ENCODE assay signal across 10 mouse cellular contexts in genomic region chr2:127430238-127430637, GRCm38 (mm10). TPM values are rescaled to one million over a fixed set of nuclear protein-coding genes. Genes with fewer than 3 reads are reported as not detected.
DNase-seq lines count a peak whose midpoint lies in the region; ATAC-seq and TF ChIP-seq lines count a peak whose summit lies in the region.
"Had no signal": no experiment of that assay in that cellular context is flagged by ENCODE, and none has a peak within 500 bp of the region (broad histone marks: within the 10 kb centered on the region; RNA-seq: fewer than 3 reads in every experiment).

No protein-coding gene starts in this region.

- H3K4me1 ChIP-seq in forebrain, embryonic 14.5 days (ENCODE audit: control insufficient read depth, insufficient read depth, low read length) = no peaks in the 10 kb centered on the region
- no peaks in the 10 kb centered on the region for H3K4me1 ChIP-seq in forebrain, embryonic 15.5 days
- no peaks in the 10 kb centered on the region for H3K4me1 ChIP-seq in kidney, postnatal 0 days (replicated peaks; ENCODE audit: insufficient read depth, low read length)
- peaks cover 2% of the 10 kb centered on the region; the same call in 1 of the 2 replicates for H3K4me1 ChIP-seq in liver, postnatal 0 days (ENCODE audit: insufficient read depth)
- H3K4me1 ChIP-seq: heart, embryonic 15.5 days had no signal

- ATAC-seq in forebrain, embryonic 14.5 days = no peak
- no peak for ATAC-seq in forebrain, embryonic 15.5 days (replicated peaks)
- peak; percentile 67 for ATAC-seq in common myeloid progenitor, adult 5-6 weeks (replicated peaks; ENCODE audit: low read depth, poor library complexity, severe bottlenecking)
- no peak for ATAC-seq in kidney, postnatal 0 days (replicated peaks; ENCODE audit: low FRiP score, low read depth)
- ATAC-seq in liver, postnatal 0 days = no peak

- no peak overlapping the region for H3K27ac ChIP-seq in forebrain, embryonic 14.5 days (ENCODE audit: low read depth, low read length)
- no peak overlapping the region for H3K27ac ChIP-seq in forebrain, embryonic 15.5 days (replicated peaks)
- H3K27ac ChIP-seq in kidney, postnatal 0 days = no peak overlapping the region
- no peak overlapping the region for H3K27ac ChIP-seq in liver, postnatal 0 days (ENCODE audit: low read depth)
- H3K27ac ChIP-seq: heart, embryonic 15.5 days had no signal

- no peak overlapping the region for H3K4me2 ChIP-seq in forebrain, embryonic 14.5 days (ENCODE audit: low read length)
- no peak overlapping the region for H3K4me2 ChIP-seq in forebrain, embryonic 15.5 days (replicated peaks)
- H3K4me2 ChIP-seq in kidney, postnatal 0 days (ENCODE audit: low read length) = no peak overlapping the region
- H3K4me2 ChIP-seq in liver, postnatal 0 days (ENCODE audit: low read depth, low read length) = no peak overlapping the region
- H3K4me2 ChIP-seq: heart, embryonic 15.5 days had no signal

- no peak overlapping the region for H3K9ac ChIP-seq in forebrain, embryonic 14.5 days (ENCODE audit: low read length)
- no peak overlapping the region for H3K9ac ChIP-seq in forebrain, embryonic 15.5 days (replicated peaks)
- no peak overlapping the region for H3K9ac ChIP-seq in kidney, postnatal 0 days (ENCODE audit: low read depth, low read length)
- no peak overlapping the region for H3K9ac ChIP-seq in liver, postnatal 0 days (replicated peaks)
- H3K9ac ChIP-seq: heart, embryonic 15.5 days had no signal

- no peaks in the 10 kb centered on the region for H3K9me3 ChIP-seq in forebrain, embryonic 14.5 days (replicated peaks; ENCODE audit: control insufficient read depth, low read length)
- H3K9me3 ChIP-seq in forebrain, embryonic 15.5 days = no peaks in the 10 kb centered on the region
- no peaks in the 10 kb centered on the region for H3K9me3 ChIP-seq in kidney, postnatal 0 days (replicated peaks; ENCODE audit: low read length)
- no peaks in the 10 kb centered on the region for H3K9me3 ChIP-seq in liver, postnatal 0 days (ENCODE audit: low read length)
- H3K9me3 ChIP-seq: heart, embryonic 15.5 days had no signal

- no peak overlapping the region for H3K4me3 ChIP-seq in forebrain, embryonic 14.5 days (ENCODE audit: low read depth, low read length)
- H3K4me3 ChIP-seq in forebrain, embryonic 15.5 days = no peak overlapping the region
- no peak overlapping the region for H3K4me3 ChIP-seq in kidney, postnatal 0 days (replicated peaks; ENCODE audit: low read depth, low read length)
- no peak overlapping the region for H3K4me3 ChIP-seq in liver, postnatal 0 days (ENCODE audit: low read depth, low read length)
- H3K4me3 ChIP-seq: heart, embryonic 15.5 days had no signal

- H3K27me3 ChIP-seq in forebrain, embryonic 14.5 days (replicated peaks; ENCODE audit: control insufficient read depth, insufficient read depth, low read length) = no peaks in the 10 kb centered on the region
- H3K27me3 ChIP-seq in forebrain, embryonic 15.5 days = no peaks in the 10 kb centered on the region
- H3K27me3 ChIP-seq in kidney, postnatal 0 days (ENCODE audit: insufficient read depth, low read length) = no peaks in the 10 kb centered on the region
- 0 out of 2 replicates have a peak, but pooled peaks cover 3% of the 10 kb centered on the region for H3K27me3 ChIP-seq in liver, postnatal 0 days (ENCODE audit: insufficient read depth, low read length)

- peak; percentile 71 for DNase-seq in forebrain, embryonic 14.5 days (ENCODE audit: low spot score)
- peak; percentile 60 to 76 for DNase-seq in right cerebral cortex, adult 2 months (ENCODE audit: low spot score in 2 of 2)
- DNase-seq in right cerebral cortex, postnatal 4 days = no peak
- peak; percentile 88 for DNase-seq in kidney, postnatal 0 days (ENCODE audit: low spot score)
- DNase-seq in liver, postnatal 0 days = peak; percentile 36
- peak; percentile 38 for DNase-seq in thymus, postnatal 4 days

- no peak for TF ChIP-seq EP300 in liver, postnatal 0 days (IDR thresholded peaks at IDR 0.05; ENCODE audit: low read depth)

- 21% methylated on average over 3 of the region's 3 CpGs for WGBS in forebrain, embryonic 14.5 days
- WGBS in forebrain, embryonic 15.5 days = 22% methylated on average over 3 of the region's 3 CpGs
- 16% methylated on average over 3 of the region's 3 CpGs for WGBS in kidney, postnatal 0 days
- WGBS in liver, postnatal 0 days (ENCODE audit: insufficient replicate concordance) = 17% methylated on average over 3 of the region's 3 CpGs

- H3K36me3 ChIP-seq in forebrain, embryonic 14.5 days (ENCODE audit: control insufficient read depth, insufficient read depth, low read length) = 0 out of 2 replicates have a peak, but pooled peaks cover 11% of the 10 kb centered on the region
- H3K36me3 ChIP-seq in forebrain, embryonic 15.5 days = 0 out of 2 replicates have a peak, but pooled peaks cover under 1% of the 10 kb centered on the region
- no peaks in the 10 kb centered on the region for H3K36me3 ChIP-seq in kidney, postnatal 0 days (ENCODE audit: insufficient read depth, low read length)
- H3K36me3 ChIP-seq in liver, postnatal 0 days (replicated peaks; ENCODE audit: insufficient read depth, low read length) = 0 out of 2 replicates have a peak, but pooled peaks cover 2% of the 10 kb centered on the region
- H3K36me3 ChIP-seq: heart, embryonic 15.5 days had no signal

- peak; percentile 84 for TF ChIP-seq CTCF in kidney, postnatal 0 days (IDR thresholded peaks at IDR 0.05; ENCODE audit: low read depth)
- peak; percentile 84 for TF ChIP-seq CTCF in liver, postnatal 0 days (IDR thresholded peaks at IDR 0.05; ENCODE audit: low read depth)

RNA-seq across cellular contexts. Expression of gene Gpat2, which starts 5.2 kb away (rescaled TPM):
- 0.21 TPM in 1 of 2 replicates, not detected in the other for polyA plus RNA-seq in forebrain, embryonic 14.5 days (2014; fragmentation: Nextera tagmentation; extraction: Ambion mirVana)
- polyA plus RNA-seq in forebrain, embryonic 15.5 days (2015; fragmentation: Nextera tagmentation; extraction: Ambion mirVana) = 0.09 TPM in 1 of 2 replicates, not detected in the other
- not detected in 2 replicates for total RNA-seq in common myeloid progenitor, adult 5-6 weeks (2017)
- 0.10 and 0.12 TPM in 2 replicates for polyA plus RNA-seq in kidney, postnatal 0 days (2015; fragmentation: Nextera tagmentation; extraction: Ambion mirVana)
- 0.46 and 0.51 TPM in 2 replicates for polyA plus RNA-seq in liver, postnatal 0 days (2015; fragmentation: Nextera tagmentation; extraction: Ambion mirVana)
- polyA plus RNA-seq: neural tube, embryonic 11.5 days had no signal

RNA-seq across cellular contexts. Expression of gene Fahd2a, which starts 14.1 kb away (rescaled TPM):
- polyA plus RNA-seq in forebrain, embryonic 14.5 days (2014; fragmentation: Nextera tagmentation; extraction: Ambion mirVana) = 32.1 and 32.8 TPM in 2 replicates
- 29.9 and 33.1 TPM in 2 replicates for polyA plus RNA-seq in forebrain, embryonic 15.5 days (2015; fragmentation: Nextera tagmentation; extraction: Ambion mirVana)
- 5.6 and 12.8 TPM in 2 replicates for total RNA-seq in common myeloid progenitor, adult 5-6 weeks (2017)
- polyA plus RNA-seq in kidney, postnatal 0 days (2015; fragmentation: Nextera tagmentation; extraction: Ambion mirVana) = 61.3 and 62.2 TPM in 2 replicates
- polyA plus RNA-seq in liver, postnatal 0 days (2015; fragmentation: Nextera tagmentation; extraction: Ambion mirVana) = 14.7 and 16.9 TPM in 2 replicates
